Mouse (Mus musculus): ENCODE data around the gene Phospho1.

DNA sequence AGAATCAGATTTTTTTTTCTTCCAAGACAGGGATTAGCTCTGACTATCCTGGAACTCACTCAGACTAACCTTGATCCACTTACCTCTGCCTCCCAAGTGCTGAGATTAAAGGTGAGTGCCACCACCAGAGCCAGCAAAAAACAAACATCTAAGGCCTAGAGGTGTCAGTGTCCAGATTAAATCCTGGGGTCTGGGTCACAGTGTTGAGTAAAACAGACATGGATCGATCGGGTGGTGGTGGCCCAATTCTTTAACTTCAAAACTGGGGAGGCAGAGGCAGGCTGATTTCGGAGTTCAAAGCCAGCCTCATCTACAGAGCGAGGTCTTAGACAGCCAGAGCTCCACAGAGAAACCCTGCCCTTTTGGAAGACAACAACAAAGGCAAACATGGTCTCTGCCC, 1.9 kb upstream of the Phospho1 start:
- TF ChIP-seq CTCF (conservative IDR thresholded peaks at IDR 0.05; ENCODE audit: low read length) (no peak), NANOG (IDR thresholded peaks at IDR 0.05; ENCODE audit: borderline replicate concordance, low read length) (no peak), POU5F1 (IDR thresholded peaks at IDR 0.05; ENCODE audit: borderline replicate concordance, low read length) (no peak)

All from E14TG2a.4 (cell line).